Mouse (Mus musculus) bone marrow, adult 2 months (tissue): ENCODE measurements at regions not wholly inside any gene's neighbourhood (a gene's known extent, or its start where the extent isn't known, plus 50 kb on each side); places are given as distances from the start of the nearest gene placed in this dataset.

ENCODE experiments used
- H3K27ac ChIP-seq: fragments of 200-500 bp; 2 replicates; pipeline ENCODE4 v1.5.1; 2012; ENCODE audit warnings: low read depth, mild to moderate bottlenecking, control low read depth, inconsistent platforms, low read length; ENCODE audit not compliant: control insufficient read depth, poor library complexity, insufficient read depth
- H3K4me1 ChIP-seq: fragments of 200-500 bp; 2 replicates; pipeline ENCODE4 v1.6.1; 2011; ENCODE audit warnings: low read length; ENCODE audit not compliant: control insufficient read depth, insufficient read depth
- H3K4me3 ChIP-seq: fragments of 200-500 bp; replicated peaks from 2 replicates; pipeline ENCODE3; 2011; ENCODE audit warnings: mild to moderate bottlenecking, low read depth, low read length, control low read depth; ENCODE audit not compliant: control insufficient read depth
- CTCF ChIP-seq: fragments of 200-500 bp; IDR thresholded peaks from 2 replicates; pipeline ENCODE4 v1.5.1; 2011; ENCODE audit warnings: low read length, control low read depth; ENCODE audit not compliant: control insufficient read depth, insufficient read depth
- POLR2A ChIP-seq: fragments of 200-500 bp; IDR thresholded peaks from 2 replicates; pipeline ENCODE4 v1.6.1; 2011; ENCODE audit warnings: low read depth, mild to moderate bottlenecking, control low read depth, low read length, borderline replicate concordance; ENCODE audit not compliant: control insufficient read depth
- WGBS: fragments of 180-500 bp; shearing (Covaris S2); methylation state at CpG from one replicate; pipeline ENCODE4 v1.1.7; 2018; 5-methylcytosine and 5-hydroxymethylcytosine counted together

DNA sequence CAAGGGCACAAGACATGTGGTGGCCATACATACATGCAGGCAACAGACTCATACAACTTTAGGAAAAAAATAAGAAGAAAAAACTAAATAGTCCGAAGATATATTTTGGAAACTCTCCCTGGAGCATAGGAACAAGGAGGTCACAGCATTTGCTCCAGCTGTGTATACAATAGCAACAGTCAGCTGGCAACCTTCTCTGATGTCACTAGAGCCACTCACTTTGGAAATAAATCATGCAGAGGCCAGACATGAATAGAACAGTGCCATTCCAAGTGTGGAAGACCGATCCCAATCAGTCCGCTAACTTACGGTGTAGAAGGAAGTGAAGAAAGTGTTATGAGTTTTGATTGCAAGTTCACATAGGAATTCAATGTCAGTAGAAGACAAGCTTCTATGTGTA is 132.8 kb downstream of the Lca5 start:
- H3K27ac ChIP-seq, result no peak overlapping the region
- WGBS, result 85% methylated on average over 4 of the region's 4 CpGs
- TF ChIP-seq POLR2A (no peak), CTCF (no peak)

DNA sequence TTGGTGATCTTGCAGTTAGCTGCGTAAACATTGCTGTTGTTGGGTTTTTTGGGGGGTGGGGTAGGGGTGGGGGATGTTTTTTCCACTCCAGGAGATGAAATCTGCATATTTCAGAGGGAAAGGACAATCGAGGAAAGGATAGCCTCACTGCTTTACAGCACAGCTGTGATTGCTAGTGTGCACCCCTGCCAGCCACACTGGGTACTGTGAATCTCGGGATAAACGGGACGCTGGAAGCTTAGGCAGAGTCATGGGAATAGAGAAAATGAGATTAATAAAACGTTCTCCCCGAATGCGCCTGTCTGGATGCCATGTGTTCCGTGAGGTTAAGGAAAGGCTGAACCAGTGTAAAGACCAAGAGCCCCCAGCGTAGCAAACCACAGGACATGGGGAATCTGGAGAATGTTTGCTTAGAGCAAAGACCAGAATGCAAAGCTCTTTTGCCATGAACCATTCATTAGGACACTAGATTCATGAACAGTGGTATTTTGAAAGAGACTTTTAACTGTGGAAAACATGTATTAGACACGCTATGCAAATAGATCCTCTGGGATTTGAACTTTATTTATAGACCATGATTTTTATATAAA is 133.5 kb downstream of the Lca5 start:
- 84% methylated on average over 11 of the region's 11 CpGs for WGBS
- Histone ChIP-seq H3K27ac (no peak overlapping the region), H3K4me3 (no peak overlapping the region), H3K4me1 (no peaks in the 10 kb centered on the region; the same call in 1 of the 2 replicates)
- TF ChIP-seq CTCF (no peak), POLR2A (no peak)

More for the DNA sequence above, 132.8 kb downstream of the Lca5 start:
- H3K4me3 ChIP-seq, result no peak overlapping the region
- H3K4me1 ChIP-seq, result no peaks in the 10 kb centered on the region; the same call in 1 of the 2 replicates

DNA sequence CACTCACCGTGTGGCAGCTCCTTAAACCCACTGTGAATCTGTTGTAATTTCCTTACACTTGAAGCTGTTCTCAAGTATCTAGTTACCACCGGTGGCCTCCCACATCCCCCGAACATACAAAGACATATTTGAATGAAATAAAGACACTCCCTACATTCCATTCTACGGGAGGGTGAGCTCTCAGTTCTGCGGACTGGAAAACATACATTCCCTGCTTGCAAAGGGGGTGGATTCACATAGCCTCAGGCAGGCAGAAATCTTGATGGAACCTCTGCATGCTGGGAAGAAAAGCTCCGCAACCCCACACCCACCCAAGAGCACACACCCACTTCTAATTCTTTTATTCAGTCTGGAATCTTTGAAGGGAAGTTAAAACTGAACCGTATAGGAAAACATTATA is 136.0 kb downstream of the Lca5 start:
- TF ChIP-seq POLR2A (no peak), CTCF (no peak)
- no peak overlapping the region for H3K4me3 ChIP-seq
- WGBS, result 81% methylated on average over 7 of the region's 7 CpGs
- H3K27ac ChIP-seq, result no peak overlapping the region
- H3K4me1 ChIP-seq, result no peaks in the 10 kb centered on the region; the same call in 1 of the 2 replicates

DNA sequence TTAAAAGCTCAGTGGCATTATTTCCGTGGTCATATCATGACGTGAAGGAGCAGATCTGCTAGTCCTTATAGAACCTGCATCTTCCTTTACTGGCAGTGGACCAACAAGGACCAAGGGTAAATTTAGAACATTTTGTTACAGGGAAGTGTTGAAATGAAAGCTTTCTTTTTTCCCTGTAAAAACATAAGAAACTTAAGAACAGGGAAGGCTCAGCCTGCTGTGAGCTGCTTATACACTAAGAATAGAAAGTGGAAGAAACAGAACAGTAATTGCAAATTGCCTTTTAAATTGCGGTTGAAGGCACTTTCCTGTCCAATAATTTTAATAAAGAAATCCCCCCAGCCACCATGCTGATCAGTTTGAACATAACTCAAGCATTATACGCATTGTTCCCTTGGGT is 140.4 kb downstream of the Lca5 start:
- Histone ChIP-seq H3K27ac (no peak overlapping the region), H3K4me3 (no peak overlapping the region), H3K4me1 (no peaks in the 10 kb centered on the region)
- 26% methylated on average over 4 of the region's 4 CpGs for WGBS
- no peak for TF ChIP-seq CTCF
- TF ChIP-seq POLR2A, result no peak

DNA sequence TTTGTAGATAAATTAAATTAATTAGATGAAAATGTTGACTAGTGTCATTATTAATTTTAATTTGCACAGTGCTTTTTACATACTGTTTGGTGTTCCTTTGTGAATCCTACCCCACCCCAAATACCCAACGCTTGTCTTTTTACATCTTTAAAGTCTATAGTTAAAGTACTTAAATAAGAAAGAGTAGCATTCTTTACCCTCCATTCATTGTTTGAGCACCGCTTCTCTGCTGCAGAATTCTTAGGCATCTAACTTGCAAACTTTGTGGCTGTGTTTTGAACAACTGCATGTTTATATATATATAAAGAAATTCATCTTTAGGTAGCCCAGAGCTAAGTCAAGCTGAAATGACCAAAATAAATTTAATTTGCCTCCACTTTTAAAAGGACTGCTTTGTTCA is 140.9 kb downstream of the Lca5 start:
- no peak for TF ChIP-seq POLR2A
- no peak for TF ChIP-seq CTCF
- 76% methylated on average over 2 of the region's 2 CpGs for WGBS

DNA sequence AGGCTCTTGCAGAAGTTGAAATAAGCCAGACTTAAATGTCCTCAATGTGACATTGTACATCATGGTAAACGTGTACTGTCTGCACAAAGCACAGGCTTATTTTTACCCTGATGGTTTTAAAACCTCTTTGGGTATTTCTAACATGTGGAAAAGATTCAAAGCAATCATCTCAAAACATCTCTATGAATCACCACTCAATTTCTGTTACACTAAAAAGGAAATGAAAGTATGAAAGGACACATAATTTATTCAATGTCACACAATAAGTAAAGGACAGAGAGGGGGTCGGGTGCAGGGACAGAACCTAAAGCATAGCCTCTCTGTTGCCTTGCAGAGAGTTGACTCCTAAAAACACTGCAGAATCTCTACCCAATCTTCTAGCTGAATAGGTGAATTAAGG is 141.3 kb downstream of the Lca5 start:
- WGBS, result 26% methylated on average over 2 of the region's 2 CpGs
- TF ChIP-seq POLR2A (no peak), CTCF (no peak)
- Histone ChIP-seq H3K4me1 (no peaks in the 10 kb centered on the region), H3K4me3 (no peak overlapping the region), H3K27ac (no peak overlapping the region)

More for the DNA sequence above, 140.9 kb downstream of the Lca5 start:
- Histone ChIP-seq H3K4me1 (no peaks in the 10 kb centered on the region), H3K27ac (no peak overlapping the region), H3K4me3 (no peak overlapping the region)

DNA sequence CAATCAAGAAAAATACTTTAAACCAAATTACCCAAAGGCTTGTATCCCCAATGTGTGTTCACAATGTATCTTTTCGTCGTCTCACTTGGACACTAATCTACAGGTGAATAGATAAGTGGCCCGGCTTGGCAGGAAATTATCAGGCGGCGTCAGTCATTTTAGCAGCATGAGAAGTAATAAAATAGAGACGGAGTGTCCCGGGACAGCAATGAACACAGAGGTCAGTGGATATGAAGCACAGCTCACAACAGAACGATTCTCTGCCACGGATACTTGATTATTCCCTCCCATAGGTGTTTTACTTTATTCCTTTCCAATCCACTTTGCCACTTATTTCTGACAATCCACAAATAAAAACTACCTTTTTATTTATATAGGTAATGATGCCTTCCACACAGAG is 145.5 kb downstream of the Lca5 start:
- no peak for TF ChIP-seq POLR2A
- TF ChIP-seq CTCF, result no peak
- WGBS, result 86% methylated on average over 9 of the region's 9 CpGs
- H3K4me1 ChIP-seq, result no peaks in the 10 kb centered on the region
- no peak overlapping the region for H3K4me3 ChIP-seq
- H3K27ac ChIP-seq, result no peak overlapping the region

DNA sequence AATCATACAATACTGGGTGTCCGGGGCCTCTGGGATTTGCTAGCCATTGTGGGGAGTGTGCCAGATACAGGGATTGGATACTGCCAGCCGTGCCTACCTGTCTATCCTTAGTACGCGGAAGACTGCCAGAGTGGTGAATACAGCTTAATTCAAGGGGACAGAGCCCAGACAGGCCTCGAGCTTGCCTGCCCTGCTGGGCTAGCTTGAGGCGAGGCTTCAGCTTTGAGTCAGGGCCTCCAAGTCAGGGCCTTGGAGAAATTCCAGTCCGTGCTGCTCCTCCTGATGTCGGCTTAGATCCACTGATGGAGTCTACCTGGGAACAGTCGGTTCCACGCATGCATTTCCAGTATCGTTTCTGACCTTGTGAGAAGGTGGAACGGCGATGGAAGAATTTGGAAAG is 146.5 kb downstream of the Lca5 start:
- H3K27ac ChIP-seq, result no peak overlapping the region
- H3K4me1 ChIP-seq, result no peaks in the 10 kb centered on the region
- 88% methylated on average over 13 of the region's 13 CpGs for WGBS
- TF ChIP-seq CTCF, result no peak
- TF ChIP-seq POLR2A, result no peak
- no peak overlapping the region for H3K4me3 ChIP-seq

DNA sequence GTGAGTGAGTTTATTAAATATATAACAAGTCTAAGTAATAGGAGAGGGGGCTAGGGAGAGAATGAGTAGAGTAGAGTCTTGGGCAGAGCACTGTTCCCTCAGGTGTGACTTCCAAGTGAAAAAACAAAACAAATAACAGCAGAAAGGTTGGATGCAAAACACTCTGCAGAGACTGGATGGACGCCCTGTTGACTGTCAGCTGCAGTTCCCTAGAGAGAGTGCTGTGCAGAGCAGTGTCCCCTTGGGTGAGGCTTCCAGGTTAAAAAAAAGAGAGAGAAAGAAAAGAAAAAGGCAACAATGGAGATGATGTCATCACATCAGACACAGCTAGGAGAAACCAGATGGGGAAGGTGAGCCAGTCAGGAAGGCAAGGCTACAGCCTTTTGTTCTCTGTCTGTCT is 137.6 kb upstream of the Hmgn3 start:
- no peak overlapping the region for H3K4me3 ChIP-seq
- no peak overlapping the region for H3K27ac ChIP-seq
- TF ChIP-seq POLR2A (no peak), CTCF (no peak)
- H3K4me1 ChIP-seq, result no peaks in the 10 kb centered on the region
- WGBS, result 21% methylated on average over 1 of the region's 1 CpGs
